Mouse (Mus musculus): ENCODE results near the gene Calm3.

- TF ChIP-seq CTCF (IDR thresholded peaks at IDR 0.05; ENCODE audit: control insufficient read depth, insufficient read depth, low read length), result no peak
- TF ChIP-seq POLR2A (IDR thresholded peaks at IDR 0.05; ENCODE audit: borderline replicate concordance, control insufficient read depth, low read depth, low read length), result no peak
Observed at GRCm38 (mm10) chr7:16884334-16884733, 39.6 kb downstream of the Calm3 start.
